Mouse (Mus musculus): ENCODE measurements around the gene Ccer2.

DNA sequence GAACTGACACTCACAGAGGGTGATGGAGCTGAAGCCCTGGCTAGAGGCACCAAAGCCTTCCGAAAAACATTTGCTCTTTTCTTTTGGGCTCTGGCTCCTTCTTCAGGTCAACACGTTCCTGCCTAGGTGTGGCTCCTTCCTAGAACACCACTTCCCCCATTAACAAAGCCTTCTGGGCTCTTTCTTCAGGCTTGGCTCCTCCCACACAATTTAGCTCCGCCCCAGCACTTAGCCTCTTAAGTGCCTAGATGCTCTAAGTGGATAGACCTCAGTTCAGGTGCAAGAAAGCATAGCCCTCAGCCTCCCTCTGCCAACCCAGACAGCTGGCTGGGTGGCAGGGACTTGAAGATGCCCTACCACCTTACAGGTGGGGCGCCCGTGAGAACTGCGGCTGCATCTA lies 20.3 kb upstream of the Ccer2 start:
- TF ChIP-seq HCFC1 (IDR thresholded peaks at IDR 0.05; ENCODE audit: borderline replicate concordance, insufficient read depth, low read length) (no peak), ZNF384 (IDR thresholded peaks at IDR 0.05; ENCODE audit: low read depth, low read length) (no peak), MAFK (IDR thresholded peaks at IDR 0.05; ENCODE audit: insufficient read depth, low read depth, low read length) (no peak), CHD2 (IDR thresholded peaks at IDR 0.05; ENCODE audit: low read depth, low read length) (no peak)
